Mouse (Mus musculus) layer of hippocampus, adult 8-10 months (tissue): Measurements from ENCODE around the gene Ube2o. TPM values are rescaled to one million over a fixed set of nuclear protein-coding genes. Genes with fewer than 3 reads are reported as not detected.

Source experiments
- DNase-seq, 2 experiments: peaks; one replicate each; pipeline ENCODE4 v3.0.0; 2022; ENCODE audit warnings: low spot score in 2 of 2
- total RNA-seq, 4 experiments: library from RNA; stranded (reverse); gene quantifications; 2 replicates each; pipeline ENCODE4 v1.2.4; 2022

The Ube2o gene
- total RNA-seq, 4 experiments from 2014 or later = 96.8 to 110 (median 98.8) TPM

- DNase-seq = peak in 1 of 2 experiments; percentile 41
Observed at GRCm38 (mm10) chr11:116580711-116581375, 404 bp downstream of the Ube2o start.

GRCm38 (mm10) chr11:116580031-116580652 is 1.1 kb downstream of the Ube2o start:
- no peak for DNase-seq

- no peak for DNase-seq
Observed at GRCm38 (mm10) chr11:116579280-116579679, 2.0 kb downstream of the Ube2o start.

GRCm38 (mm10) chr11:116575396-116575795 is 5.9 kb downstream of the Ube2o start:
- DNase-seq = no peak

- DNase-seq = no peak
Observed at GRCm38 (mm10) chr11:116574982-116575381, 6.3 kb downstream of the Ube2o start.

- no peak for DNase-seq
Observed at GRCm38 (mm10) chr11:116574486-116574885, 6.8 kb downstream of the Ube2o start.

GRCm38 (mm10) chr11:116572756-116573543 is 8.3 kb downstream of the Ube2o start:
- DNase-seq = peak; percentile 53 to 55

GRCm38 (mm10) chr11:116571767-116572679 is 9.2 kb downstream of the Ube2o start:
- no peak for DNase-seq

GRCm38 (mm10) chr11:116570821-116571220 is 10.4 kb downstream of the Ube2o start:
- DNase-seq = peak in 1 of 2 experiments; percentile 30

GRCm38 (mm10) chr11:116567531-116567930 is 13.7 kb downstream of the Ube2o start:
- no peak for DNase-seq

GRCm38 (mm10) chr11:116565283-116566041 is 15.8 kb downstream of the Ube2o start:
- no peak for DNase-seq

- DNase-seq = no peak
Observed at GRCm38 (mm10) chr11:116556308-116556707, 24.9 kb downstream of the Ube2o start.

- no peak for DNase-seq
Observed at GRCm38 (mm10) chr11:116555572-116555971, 25.7 kb downstream of the Ube2o start.

GRCm38 (mm10) chr11:116554171-116554878 is 26.9 kb downstream of the Ube2o start:
- DNase-seq = peak in 1 of 2 experiments; percentile 36

GRCm38 (mm10) chr11:116552194-116552593 is 29.1 kb downstream of the Ube2o start:
- no peak for DNase-seq

- DNase-seq = no peak
Observed at GRCm38 (mm10) chr11:116550748-116551147, 30.5 kb downstream of the Ube2o start.

GRCm38 (mm10) chr11:116549273-116550038 is 31.8 kb downstream of the Ube2o start:
- DNase-seq = no peak

GRCm38 (mm10) chr11:116548780-116549179 is 32.5 kb downstream of the Ube2o start:
- no peak for DNase-seq
